Mouse (Mus musculus) G1E-ER4 (cell line): ENCODE data around the gene Olfr1155. TPM values are rescaled to one million over a fixed set of nuclear protein-coding genes. Genes with fewer than 3 reads are reported as not detected.

Source experiments
- GATA1 ChIP-seq: IDR thresholded peaks from one replicate; pipeline ENCODE4 v1.8.0; 2012; ENCODE audit warnings: low read length, inconsistent platforms
- polyA plus RNA-seq: library from polyadenylated mRNA; stranded (reverse); fragments of >175 nt; gene quantifications from 2 replicates; pipeline ENCODE4 v1.2.3, GENCODE M21; 2012

The Olfr1155 gene
- polyA plus RNA-seq: not detected in 2 replicates

GRCm38 (mm10) chr2:87945037-87945436, at the start of gene Olfr1155:
Gene Olfr1155, minus strand, starts transcription at chr2:87945137.
- TF ChIP-seq GATA1: no peak

- no peak for TF ChIP-seq GATA1
Observed at GRCm38 (mm10) chr2:87989813-87990212, 44.9 kb upstream of the Olfr1155 start, which contains the start of gene Olfr1158. Gene Olfr1158, plus strand, starts transcription at chr2:87990113.

GRCm38 (mm10) chr2:87974563-87974962, 29.6 kb upstream of the Olfr1155 start, which contains the start of gene Olfr74:
Gene Olfr74, minus strand, starts transcription at chr2:87974663.
- TF ChIP-seq GATA1: no peak

GRCm38 (mm10) chr2:87968199-87968598, 23.3 kb upstream of the Olfr1155 start, which contains the start of gene Olfr1157:
Gene Olfr1157, minus strand, starts transcription at chr2:87968299.
- no peak for TF ChIP-seq GATA1

- TF ChIP-seq GATA1: no peak
Observed at GRCm38 (mm10) chr2:87953000-87953399, 8.1 kb upstream of the Olfr1155 start, which contains the start of gene Olfr1156. Gene Olfr1156, minus strand, starts transcription at chr2:87953100.

GRCm38 (mm10) chr2:87905066-87905465, 39.9 kb downstream of the Olfr1155 start, which contains the start of gene Olfr1154:
Gene Olfr1154, minus strand, starts transcription at chr2:87905166.
- TF ChIP-seq GATA1: no peak

- TF ChIP-seq GATA1: no peak
Observed at GRCm38 (mm10) chr2:87894662-87895061, 50.3 kb downstream of the Olfr1155 start, which contains the start of gene Olfr1153. Gene Olfr1153, plus strand, starts transcription at chr2:87894962.

Other genes starting within 250 kb of the Olfr1155 start
- not detected in 2 replicates for gene Olfr1137, start 232.0 kb downstream of the Olfr1155 start, polyA plus RNA-seq
- gene Olfr1138, start 205.2 kb downstream of the Olfr1155 start, polyA plus RNA-seq: not detected in 2 replicates
- gene Olfr1140, start 201.4 kb downstream of the Olfr1155 start, polyA plus RNA-seq: not detected in 2 replicates
- gene Olfr1141, start 191.1 kb downstream of the Olfr1155 start, polyA plus RNA-seq: not detected in 2 replicates
- gene Olfr152, start 165.7 kb downstream of the Olfr1155 start, polyA plus RNA-seq: not detected in 2 replicates
- gene Olfr1143, start 144.5 kb downstream of the Olfr1155 start, polyA plus RNA-seq: not detected in 2 replicates
- not detected in 2 replicates for gene Olfr1145, start 135.3 kb downstream of the Olfr1155 start, polyA plus RNA-seq
- not detected in 2 replicates for gene Olfr1148, start 114.6 kb downstream of the Olfr1155 start, polyA plus RNA-seq
- not detected in 2 replicates for gene Olfr1150-ps1, start 101.1 kb downstream of the Olfr1155 start, polyA plus RNA-seq
- not detected in 2 replicates for gene Olfr1151, start 89.3 kb downstream of the Olfr1155 start, polyA plus RNA-seq
- gene Olfr1152, start 78.6 kb downstream of the Olfr1155 start, polyA plus RNA-seq: not detected in 2 replicates
- gene Olfr1153, start 50.2 kb downstream of the Olfr1155 start, polyA plus RNA-seq: not detected in 2 replicates
- not detected in 2 replicates for gene Olfr1154, start 40.0 kb downstream of the Olfr1155 start, polyA plus RNA-seq
- not detected in 2 replicates for gene Olfr1156, start 8.0 kb upstream of the Olfr1155 start, polyA plus RNA-seq
- not detected in 2 replicates for gene Olfr1157, start 23.2 kb upstream of the Olfr1155 start, polyA plus RNA-seq
- not detected in 2 replicates for gene Olfr74, start 29.5 kb upstream of the Olfr1155 start, polyA plus RNA-seq
- gene Olfr1158, start 45.0 kb upstream of the Olfr1155 start, polyA plus RNA-seq: not detected in 2 replicates
- gene Olfr1160, start 63.1 kb upstream of the Olfr1155 start, polyA plus RNA-seq: not detected in 2 replicates
- not detected in 2 replicates for gene Olfr1161, start 77.6 kb upstream of the Olfr1155 start, polyA plus RNA-seq
- gene Olfr73, start 92.6 kb upstream of the Olfr1155 start, polyA plus RNA-seq: not detected in 2 replicates
- gene Olfr1162, start 106.0 kb upstream of the Olfr1155 start, polyA plus RNA-seq: not detected in 2 replicates
- gene Olfr1163, start 126.7 kb upstream of the Olfr1155 start, polyA plus RNA-seq: not detected in 2 replicates
- not detected in 2 replicates for gene Olfr1164, start 148.8 kb upstream of the Olfr1155 start, polyA plus RNA-seq
- gene Olfr1166, start 183.1 kb upstream of the Olfr1155 start, polyA plus RNA-seq: not detected in 2 replicates
- not detected in 2 replicates for gene Olfr1167, start 210.1 kb upstream of the Olfr1155 start, polyA plus RNA-seq
- not detected in 2 replicates for gene Olfr1168, start 236.7 kb upstream of the Olfr1155 start, polyA plus RNA-seq